Mouse (Mus musculus): ENCODE measurements around the gene Rpp14.

Rpp14 gene

GRCm38 (mm10) chr14:8059938-8060337, 20.2 kb upstream of the Rpp14 start:
- DNase-seq (ENCODE audit: low spot score in 2 of 2), result no peak

- DNase-seq (ENCODE audit: low spot score in 2 of 2), result no peak
Observed at GRCm38 (mm10) chr14:8062076-8062475, 18.1 kb upstream of the Rpp14 start.

- no peak for DNase-seq (ENCODE audit: low spot score in 2 of 2)
Observed at GRCm38 (mm10) chr14:8062537-8063301, 17.4 kb upstream of the Rpp14 start.

- no peak for DNase-seq (ENCODE audit: low spot score in 2 of 2)
Observed at GRCm38 (mm10) chr14:8063835-8064785, 16.1 kb upstream of the Rpp14 start.

GRCm38 (mm10) chr14:8080718-8081117, 551 bp downstream of the Rpp14 start:
- DNase-seq (ENCODE audit: low spot score in 2 of 2), result no peak

- no peak for DNase-seq (ENCODE audit: low spot score in 2 of 2)
Observed at GRCm38 (mm10) chr14:8082949-8083348, 2.8 kb downstream of the Rpp14 start.

GRCm38 (mm10) chr14:8089016-8089415, 8.8 kb downstream of the Rpp14 start:
- no peak for DNase-seq (ENCODE audit: low spot score in 2 of 2)

GRCm38 (mm10) chr14:8092573-8092972, 12.4 kb downstream of the Rpp14 start:
- no peak for DNase-seq (ENCODE audit: low spot score in 2 of 2)

GRCm38 (mm10) chr14:8093427-8093826, 13.3 kb downstream of the Rpp14 start:
- DNase-seq (ENCODE audit: low spot score in 2 of 2), result no peak

GRCm38 (mm10) chr14:8094931-8095561, 14.9 kb downstream of the Rpp14 start:
- DNase-seq (ENCODE audit: low spot score in 2 of 2), result no peak

- peak; percentile 73 to 77 for DNase-seq (ENCODE audit: low spot score in 2 of 2)
Observed at GRCm38 (mm10) chr14:8095562-8095950, 15.4 kb downstream of the Rpp14 start.

- DNase-seq (ENCODE audit: low spot score in 2 of 2), result peak; percentile 93 to 95
Observed at GRCm38 (mm10) chr14:8097978-8098686, 18.0 kb downstream of the Rpp14 start, which contains the start of gene Pxk. TSS of gene Pxk (plus strand) at chr14:8098211.

- no peak for DNase-seq (ENCODE audit: low spot score in 2 of 2)
Observed at GRCm38 (mm10) chr14:8098687-8098995, 18.5 kb downstream of the Rpp14 start.

- DNase-seq (ENCODE audit: low spot score in 2 of 2), result peak in 1 of 2 experiments; percentile 34
Observed at GRCm38 (mm10) chr14:8099561-8100021, 19.4 kb downstream of the Rpp14 start.

- DNase-seq (ENCODE audit: low spot score in 2 of 2), result no peak
Observed at GRCm38 (mm10) chr14:8101886-8102285, 21.7 kb downstream of the Rpp14 start.

GRCm38 (mm10) chr14:8102676-8103075, 22.5 kb downstream of the Rpp14 start:
- DNase-seq (ENCODE audit: low spot score in 2 of 2), result no peak

- no peak for DNase-seq (ENCODE audit: low spot score in 2 of 2)
Observed at GRCm38 (mm10) chr14:8108047-8108446, 27.9 kb downstream of the Rpp14 start.

- no peak for DNase-seq (ENCODE audit: low spot score in 2 of 2)
Observed at GRCm38 (mm10) chr14:8108976-8109375, 28.8 kb downstream of the Rpp14 start.

- no peak for DNase-seq (ENCODE audit: low spot score in 2 of 2)
Observed at GRCm38 (mm10) chr14:8111545-8111944, 31.4 kb downstream of the Rpp14 start.

GRCm38 (mm10) chr14:8112036-8112435, 31.9 kb downstream of the Rpp14 start:
- DNase-seq (ENCODE audit: low spot score in 2 of 2), result no peak

GRCm38 (mm10) chr14:8113616-8114015, 33.4 kb downstream of the Rpp14 start:
- DNase-seq (ENCODE audit: low spot score in 2 of 2), result no peak

GRCm38 (mm10) chr14:8114306-8114705, 34.1 kb downstream of the Rpp14 start:
- DNase-seq (ENCODE audit: low spot score in 2 of 2), result no peak

All from heart, adult 9 months (tissue).